Mouse (Mus musculus) myocyte (in vitro differentiated cells): Measurements from ENCODE around the gene Rcc1. TPM values are rescaled to one million over a fixed set of nuclear protein-coding genes. Genes with fewer than 3 reads are reported as not detected.

Experiments
- H3K27me3 ChIP-seq: one replicate; pipeline ENCODE4 v1.6.1; 2011; ENCODE audit not compliant: control insufficient read depth, insufficient read depth, insufficient read length
- H3K36me3 ChIP-seq: one replicate; pipeline ENCODE4 v1.6.1; 2011; ENCODE audit not compliant: control insufficient read depth, insufficient read depth
- H3K4me2 ChIP-seq: one replicate; pipeline ENCODE4 v1.6.1; 2011; ENCODE audit warnings: low read depth, control low read depth
- H3K4me3 ChIP-seq: one replicate; pipeline ENCODE4 v1.5.1; 2011; ENCODE audit warnings: mild to moderate bottlenecking, control low read depth, moderate library complexity
- H3K79me2 ChIP-seq: one replicate; pipeline ENCODE4 v1.6.1; 2011; ENCODE audit not compliant: control insufficient read depth, insufficient read depth
- H3ac ChIP-seq: one replicate; pipeline ENCODE4 v1.6.1; 2011; ENCODE audit not compliant: control insufficient read depth, insufficient read length
- CEBPB ChIP-seq: IDR thresholded peaks from 2 replicates; pipeline ENCODE4 v1.6.1; 2011; ENCODE audit warnings: mild to moderate bottlenecking, moderate library complexity; ENCODE audit not compliant: poor library complexity, insufficient read depth, severe bottlenecking
- E2F4 ChIP-seq: IDR thresholded peaks from one replicate; pipeline ENCODE4 v1.6.1; 2011; ENCODE audit warnings: mild to moderate bottlenecking, control low read depth, moderate library complexity; ENCODE audit not compliant: insufficient read depth
- MAX ChIP-seq: IDR thresholded peaks from one replicate; pipeline ENCODE4 v1.6.1; 2011; ENCODE audit warnings: low read depth, mild to moderate bottlenecking, control low read depth
- MYOD1 ChIP-seq, 3 experiments: IDR thresholded peaks; one replicate each; pipeline ENCODE4 v1.6.1; 2011; ENCODE audit warnings: control low read depth in 2 of 3, low read depth in 2 of 3, mild to moderate bottlenecking in 2 of 3, moderate library complexity in 1 of 3; ENCODE audit not compliant: insufficient read length in 2 of 3, control insufficient read depth in 1 of 3
- MYOG ChIP-seq, 3 experiments: IDR thresholded peaks; one replicate each; pipeline ENCODE4 v1.6.1; 2011; ENCODE audit warnings: control low read depth in 2 of 3, low read depth in 2 of 3, mild to moderate bottlenecking in 2 of 3; ENCODE audit not compliant: insufficient read length in 2 of 3, control insufficient read depth in 1 of 3, insufficient read depth in 1 of 3
- POLR2A ChIP-seq: IDR thresholded peaks from one replicate; pipeline ENCODE4 v1.6.1; 2011; ENCODE audit warnings: low read depth, mild to moderate bottlenecking, control low read depth, moderate library complexity; ENCODE audit not compliant: insufficient read length
- POLR2AphosphoS2 ChIP-seq: IDR thresholded peaks from one replicate; pipeline ENCODE4 v1.6.1; 2011; ENCODE audit warnings: low read depth, control low read depth; ENCODE audit not compliant: insufficient read length
- REST ChIP-seq: IDR thresholded peaks from one replicate; pipeline ENCODE4 v1.6.1; 2011; ENCODE audit warnings: mild to moderate bottlenecking, control low read depth, moderate library complexity; ENCODE audit not compliant: insufficient read depth, insufficient read length
- SRF ChIP-seq: IDR thresholded peaks from one replicate; pipeline ENCODE4 v1.6.1; 2011; ENCODE audit warnings: low read depth; ENCODE audit not compliant: control insufficient read depth, insufficient read length
- TCF12 ChIP-seq: IDR thresholded peaks from one replicate; pipeline ENCODE4 v1.6.1; 2011; ENCODE audit warnings: mild to moderate bottlenecking, control low read depth; ENCODE audit not compliant: poor library complexity, insufficient read depth, severe bottlenecking
- TCF3 ChIP-seq: IDR thresholded peaks from one replicate; pipeline ENCODE4 v1.6.1; 2011; ENCODE audit warnings: low read depth, control low read depth; ENCODE audit not compliant: insufficient read length
- USF1 ChIP-seq: IDR thresholded peaks from one replicate; pipeline ENCODE4 v1.6.1; 2011; ENCODE audit warnings: low read depth, mild to moderate bottlenecking, control low read depth, moderate library complexity
- polyA plus RNA-seq: library from polyadenylated mRNA; unstranded; fragments of >200 nt; fragmentation: generic; extraction: Trizol; gene quantifications from one replicate; pipeline ENCODE4 v1.2.1, GENCODE M21; 2012; ENCODE audit warnings: missing spikeins

The Rcc1 gene
- polyA plus RNA-seq, 1 experiment = 33.2 TPM

DNA sequence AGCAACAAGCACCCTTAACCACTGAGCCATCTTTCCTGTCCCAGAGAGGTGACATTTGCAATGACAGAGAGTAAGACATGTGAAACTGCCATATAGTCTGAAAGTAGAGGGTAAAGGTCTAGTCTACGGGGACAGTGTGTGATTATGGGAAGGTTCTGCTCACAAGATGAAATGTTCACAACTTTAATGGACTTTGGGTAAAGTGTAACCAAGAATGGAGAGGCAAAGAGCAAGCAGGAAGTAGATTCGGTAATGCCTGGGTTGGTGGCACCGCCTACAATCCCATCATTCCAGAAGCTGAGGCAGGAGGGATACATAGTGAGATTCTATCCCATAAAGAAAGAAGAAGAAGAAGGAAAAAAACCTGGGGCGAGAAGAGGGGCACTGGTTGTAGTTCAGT, 7.1 kb downstream of the Rcc1 start:
- Histone ChIP-seq H3K4me3 (no peak overlapping the region), H3K79me2 (peaks cover 42% of the 10 kb centered on the region), H3ac (no peak overlapping the region), H3K27me3 (no peaks in the 10 kb centered on the region), H3K4me2 (no peak overlapping the region), H3K36me3 (peaks cover 4% of the 10 kb centered on the region)
- TF ChIP-seq TCF3 (no peak), CEBPB (no peak)

DNA sequence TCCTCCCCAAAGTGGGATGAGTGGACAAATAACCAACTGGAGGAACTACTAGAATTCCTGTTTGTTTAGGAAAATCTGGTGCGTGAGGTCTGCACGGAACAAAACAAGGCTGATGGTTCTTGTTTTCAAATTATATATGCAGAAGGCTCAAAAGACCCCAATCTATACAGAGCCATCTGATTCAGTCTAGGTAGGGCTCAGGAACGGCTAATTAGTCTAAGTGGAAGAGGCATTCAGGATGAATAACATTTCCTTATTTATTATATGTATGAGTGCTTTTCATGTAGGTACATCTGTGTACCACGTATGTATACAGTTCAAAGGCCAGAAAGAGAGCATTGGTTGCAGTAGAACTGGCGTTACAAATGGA, 7.6 kb downstream of the Rcc1 start:
- TF ChIP-seq MYOD1 (IDR thresholded peaks at IDR 0.05; ENCODE audit: control insufficient read depth in 1 of 3, insufficient read length in 2 of 3, low read depth in 2 of 3) (no peak), POLR2AphosphoS2 (no peak), USF1 (no peak), TCF12 (no peak), E2F4 (no peak), CEBPB (no peak), MAX (no peak), MYOG (IDR thresholded peaks at IDR 0.05; ENCODE audit: control insufficient read depth in 1 of 3, insufficient read depth in 1 of 3, insufficient read length in 2 of 3, low read depth in 2 of 3) (no peak), TCF3 (no peak), SRF (no peak), REST (no peak), POLR2A (no peak)
- peak overlapping the region; percentile 14 for H3K4me2 ChIP-seq
- H3K27me3 ChIP-seq = no peaks in the 10 kb centered on the region
- peak overlapping the region; percentile 59 for H3ac ChIP-seq
- H3K36me3 ChIP-seq = peaks cover 2% of the 10 kb centered on the region
- H3K4me3 ChIP-seq = peak overlapping the region; percentile 78
- peaks cover 43% of the 10 kb centered on the region for H3K79me2 ChIP-seq

DNA sequence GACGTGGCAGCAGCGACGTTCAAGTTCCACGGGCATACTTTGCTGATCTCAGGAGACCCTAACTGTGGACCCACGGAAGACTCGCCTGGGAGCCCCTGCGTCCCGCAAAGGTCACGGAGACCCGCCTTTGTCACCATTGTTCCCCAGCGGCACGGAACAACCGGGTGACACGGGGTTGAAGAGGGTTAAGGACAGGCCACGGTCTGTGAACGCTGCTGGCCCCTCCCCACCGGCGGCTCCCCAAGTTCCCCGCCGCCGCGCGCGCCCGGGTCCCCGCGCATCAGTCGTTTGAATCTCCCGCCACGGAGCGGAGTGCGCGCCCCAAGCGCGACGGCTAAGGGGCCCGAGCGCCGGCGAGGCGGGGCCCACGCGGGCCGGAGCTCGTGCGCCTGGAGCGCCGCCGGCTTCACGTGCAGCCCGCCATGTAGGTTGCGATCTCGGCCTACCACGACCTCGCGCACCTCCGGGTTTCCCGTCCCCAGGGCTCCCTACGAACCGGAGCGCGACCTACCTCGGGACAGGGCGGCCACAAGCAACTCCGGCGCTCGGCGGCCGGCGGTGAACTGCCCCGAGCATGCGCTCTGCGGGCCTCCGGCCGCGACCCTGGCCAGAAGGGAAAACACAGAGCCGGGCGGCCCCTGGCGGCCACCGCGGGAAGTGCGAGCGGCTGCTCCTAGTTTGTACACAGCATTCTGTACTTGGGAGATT, 8.1 kb downstream of the Rcc1 start:
- peak overlapping the region; percentile 95 for H3K4me2 ChIP-seq
- H3K79me2 ChIP-seq = peaks cover 49% of the 10 kb centered on the region
- TF ChIP-seq CEBPB = no peak
- TF ChIP-seq TCF3 = no peak
- TF ChIP-seq MYOD1 (IDR thresholded peaks at IDR 0.05; ENCODE audit: control insufficient read depth in 1 of 3, insufficient read length in 2 of 3, low read depth in 2 of 3) = peak in 1 of 3 experiments; percentile 38
- peak; percentile 89 for TF ChIP-seq POLR2A
- TF ChIP-seq USF1 = no peak
- peak; percentile 93 for TF ChIP-seq POLR2AphosphoS2
- peak; percentile 95 for TF ChIP-seq E2F4
- no peak for TF ChIP-seq TCF12
- TF ChIP-seq REST = no peak
- TF ChIP-seq MAX = no peak
- no peak for TF ChIP-seq SRF
- peak in 1 of 3 experiments; percentile 3 for TF ChIP-seq MYOG (IDR thresholded peaks at IDR 0.05; ENCODE audit: control insufficient read depth in 1 of 3, insufficient read depth in 1 of 3, insufficient read length in 2 of 3, low read depth in 2 of 3)
- H3K36me3 ChIP-seq = no peaks in the 10 kb centered on the region
- peak overlapping the region; percentile 78 for H3K4me3 ChIP-seq
- H3ac ChIP-seq = peak overlapping the region; percentile 59
- H3K27me3 ChIP-seq = no peaks in the 10 kb centered on the region

DNA sequence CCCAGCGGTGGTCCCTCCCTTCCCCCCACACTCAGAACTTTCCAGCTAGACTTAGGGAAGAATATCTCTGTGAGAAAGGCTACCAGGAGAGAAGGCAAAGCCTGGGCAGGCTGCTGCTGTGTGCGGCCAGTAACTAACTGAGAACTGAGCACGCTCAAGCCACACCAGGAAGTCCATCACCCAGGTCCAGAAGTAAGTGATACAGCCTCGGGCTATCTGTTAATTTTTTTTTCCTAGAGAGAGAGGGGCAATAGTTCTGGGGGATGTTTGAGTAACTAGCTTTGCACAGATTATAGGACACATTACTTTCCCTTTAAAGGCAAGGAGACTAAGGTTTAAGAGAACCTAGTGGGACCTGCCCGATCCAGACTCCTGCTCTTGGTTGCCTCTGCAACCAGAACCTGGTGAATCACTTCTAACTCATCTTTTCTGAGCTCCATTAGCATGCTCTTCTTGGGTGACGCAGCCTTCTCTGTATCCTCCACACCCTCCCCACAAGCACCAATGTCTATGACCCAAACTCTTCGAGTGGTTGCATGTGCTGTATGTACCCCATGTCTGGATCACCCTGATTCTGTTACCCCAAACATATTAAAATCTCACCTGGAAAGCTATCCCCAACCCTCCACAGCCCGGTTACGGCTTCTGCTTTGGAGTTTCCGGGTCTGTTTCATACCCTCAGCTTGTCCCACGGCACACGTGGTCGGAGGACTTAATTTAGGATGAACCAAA, 8.8 kb downstream of the Rcc1 start:
- peaks cover 56% of the 10 kb centered on the region for H3K79me2 ChIP-seq
- peak overlapping the region; percentile 78 for H3K4me3 ChIP-seq
- H3K27me3 ChIP-seq = no peaks in the 10 kb centered on the region
- TF ChIP-seq MYOG (IDR thresholded peaks at IDR 0.05; ENCODE audit: control insufficient read depth in 1 of 3, insufficient read depth in 1 of 3, insufficient read length in 2 of 3, low read depth in 2 of 3) = no peak
- TF ChIP-seq SRF = no peak
- TF ChIP-seq MAX = no peak
- H3K36me3 ChIP-seq = no peaks in the 10 kb centered on the region
- peak overlapping the region; percentile 95 for H3K4me2 ChIP-seq
- H3ac ChIP-seq = peak overlapping the region; percentile 59

DNA sequence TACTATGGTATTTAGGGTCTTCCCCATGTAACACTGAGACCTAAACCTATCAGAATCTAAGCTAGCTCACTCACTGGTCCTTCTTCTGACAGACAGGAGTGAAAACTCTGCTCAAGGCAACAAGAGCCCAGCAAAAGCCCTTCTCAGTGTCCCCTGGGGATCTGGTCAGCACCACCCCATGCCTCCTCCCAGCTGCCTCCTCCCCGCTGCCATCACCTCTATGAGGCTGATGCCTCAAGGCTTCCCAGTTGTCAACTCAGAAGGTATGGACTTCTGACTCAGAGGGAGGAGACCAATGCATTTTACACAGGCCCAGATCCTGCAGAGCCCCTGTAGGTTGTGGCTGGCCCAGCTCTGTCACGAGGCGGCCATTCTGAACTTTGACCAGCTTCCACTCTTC, 12.0 kb downstream of the Rcc1 start:
- Histone ChIP-seq H3K79me2 (peaks cover 72% of the 10 kb centered on the region), H3K4me2 (no peak overlapping the region), H3K27me3 (no peaks in the 10 kb centered on the region), H3K4me3 (no peak overlapping the region), H3ac (no peak overlapping the region), H3K36me3 (peaks cover 8% of the 10 kb centered on the region)
- peak in 1 of 3 experiments; percentile 55 for TF ChIP-seq MYOG (IDR thresholded peaks at IDR 0.05; ENCODE audit: control insufficient read depth in 1 of 3, insufficient read depth in 1 of 3, insufficient read length in 2 of 3, low read depth in 2 of 3)
- no peak for TF ChIP-seq TCF3
